Mouse (Mus musculus): Measurements from ENCODE around the gene Asgr1. TPM values are rescaled to one million over a fixed set of nuclear protein-coding genes. Genes with fewer than 3 reads are reported as not detected.

The Asgr1 gene
- total RNA-seq, 2 experiments from 2014 or later, result not detected

DNA sequence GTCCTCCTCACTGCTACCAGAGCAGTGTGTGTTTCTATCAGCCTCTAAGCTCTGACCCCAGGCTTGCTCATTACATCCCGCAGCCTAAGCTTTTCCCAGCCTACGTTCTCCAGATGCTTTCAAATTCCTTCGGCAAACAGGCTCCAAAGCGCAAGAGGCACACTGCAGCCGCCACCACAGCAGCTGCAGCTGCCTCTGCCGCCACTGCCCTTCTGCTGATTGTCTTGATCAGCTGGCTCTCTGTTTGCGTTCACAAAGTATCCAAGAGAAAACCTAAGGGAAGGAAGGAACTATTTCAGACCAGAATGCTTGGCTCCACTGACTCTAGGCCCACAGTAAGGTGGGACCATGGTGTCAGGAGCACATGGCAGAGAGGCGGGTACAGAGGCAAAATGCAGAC, 53.2 kb downstream of the Asgr1 start:
- intact Hi-C loops (cut with DNase I; ENCODE audit: low total_unique reads), result no loop called here
- no peak for DNase-seq

Small RNAs within 50 kb of the gene (microRNA-seq; reads per million reads assigned to microRNA genes)
- gene Mir324, result 1,205 to 1,307 reads per million in 2 experiments

Other genes starting within 250 kb of the Asgr1 start
- under 1 TPM; 0.16 to 0.27 TPM for gene Tmem102, start 248.5 kb upstream of the Asgr1 start, total RNA-seq (2021)
- not detected for gene Gm39566, start 238.8 kb upstream of the Asgr1 start, total RNA-seq (2021)
- gene Spem2, start 235.6 kb upstream of the Asgr1 start, total RNA-seq (2021), result not detected
- not detected for gene Spem1, start 231.9 kb upstream of the Asgr1 start, total RNA-seq (2021)
- gene Nlgn2, start 216.3 kb upstream of the Asgr1 start, total RNA-seq (2021), result 1 to 10 TPM; 6.8 to 7.4 TPM
- 100 to 1,000 TPM; 104 to 108 TPM for gene Tmem256, start 215.6 kb upstream of the Asgr1 start, total RNA-seq (2021)
- 10 to 100 TPM; 16.5 to 22.4 TPM for gene Plscr3, start 207.7 kb upstream of the Asgr1 start, total RNA-seq (2021)
- gene Tnk1, start 195.4 kb upstream of the Asgr1 start, total RNA-seq (2021), result under 1 TPM in 1 of 2 experiments, not detected in 1; 0.10 TPM
- gene Tmem95, start 176.1 kb upstream of the Asgr1 start, total RNA-seq (2021), result not detected
- 1 to 10 TPM; 2.0 TPM for gene Kctd11, start 172.7 kb upstream of the Asgr1 start, total RNA-seq (2021)
- gene Acap1, start 158.5 kb upstream of the Asgr1 start, total RNA-seq (2021), result under 1 TPM; 0.33 to 0.55 TPM
- under 1 TPM; 0.62 to 0.84 TPM for gene 2810408A11Rik, start 153.1 kb upstream of the Asgr1 start, total RNA-seq (2021)
- 10 to 100 TPM; 27.2 to 29.1 TPM for gene Neurl4, start 153.0 kb upstream of the Asgr1 start, total RNA-seq (2021)
- gene Gps2, start 140.2 kb upstream of the Asgr1 start, total RNA-seq (2021), result 10 to 100 TPM; 21.8 to 24.2 TPM
- gene Eif5a, start 132.1 kb upstream of the Asgr1 start, total RNA-seq (2021), result 100 to 1,000 TPM; 567 to 637 TPM
- gene Ybx2, start 118.3 kb upstream of the Asgr1 start, total RNA-seq (2021), result 1 to 10 TPM; 2.1 to 4.3 TPM
- 100 to 1,000 TPM; 158 to 236 TPM for gene Slc2a4, start 105.9 kb upstream of the Asgr1 start, total RNA-seq (2021)
- under 1 TPM in 1 of 2 experiments, not detected in 1; 0.72 TPM for gene Cldn7, start 89.3 kb upstream of the Asgr1 start, total RNA-seq (2021)
- gene Ctdnep1, start 72.9 kb upstream of the Asgr1 start, total RNA-seq (2021), result 100 to 1,000 TPM; 185 to 209 TPM
- gene Elp5, start 71.6 kb upstream of the Asgr1 start, total RNA-seq (2021), result 10 to 100 TPM; 43.0 to 52.9 TPM
- gene Gabarap, start 62.9 kb upstream of the Asgr1 start, total RNA-seq (2021), result 100 to 1,000 TPM; 170 to 180 TPM
- gene Phf23, start 58.3 kb upstream of the Asgr1 start, total RNA-seq (2021), result 10 to 100 TPM; 20.4 to 20.7 TPM
- 1 to 10 TPM; 5.1 to 7.8 TPM for gene Dvl2, start 53.5 kb upstream of the Asgr1 start, total RNA-seq (2021)
- 100 to 1,000 TPM; 266 to 408 TPM for gene Acadvl, start 38.7 kb upstream of the Asgr1 start, total RNA-seq (2021)
- 1 to 10 TPM; 8.7 to 9.2 TPM for gene Dlg4, start 37.1 kb upstream of the Asgr1 start, total RNA-seq (2021)
- gene Asgr2, start 38.6 kb downstream of the Asgr1 start, total RNA-seq (2021), result not detected
- 1 to 10 TPM; 1.9 to 3.1 TPM for gene Mgl2, start 76.2 kb downstream of the Asgr1 start, total RNA-seq (2021)
- 1 to 10 TPM; 1.8 to 3.1 TPM for gene Clec10a, start 102.1 kb downstream of the Asgr1 start, total RNA-seq (2021)
- under 1 TPM in 1 of 2 experiments, not detected in 1; 0.22 TPM for gene Slc16a11, start 158.7 kb downstream of the Asgr1 start, total RNA-seq (2021)
- gene Slc16a13, start 167.0 kb downstream of the Asgr1 start, total RNA-seq (2021), result 1 to 10 TPM in 1 of 2 experiments, under 1 TPM in 1; 0.53 to 1.5 TPM
- gene Bcl6b, start 175.7 kb downstream of the Asgr1 start, total RNA-seq (2021), result 10 to 100 TPM; 12.4 to 13.7 TPM
- 10 to 100 TPM; 29.7 to 37.4 TPM for gene 0610010K14Rik, start 183.8 kb downstream of the Asgr1 start, total RNA-seq (2021)
- 1 to 10 TPM; 2.6 to 2.7 TPM for gene Gm21988, start 185.7 kb downstream of the Asgr1 start, total RNA-seq (2021)
- gene Rnasek, start 185.8 kb downstream of the Asgr1 start, total RNA-seq (2021), result 10 to 100 TPM; 96.0 to 96.9 TPM
- gene Alox12, start 201.3 kb downstream of the Asgr1 start, total RNA-seq (2021), result 1 to 10 TPM in 1 of 2 experiments, under 1 TPM in 1; 1.00 to 1.2 TPM